Mouse (Mus musculus): ENCODE data around the gene Fgfr1op.

GRCm38 (mm10) chr17:8170331-8170730 is 5.0 kb downstream of the Fgfr1op start:
- TF ChIP-seq CTCF (IDR thresholded peaks at IDR 0.05; ENCODE audit: low read depth, low read length) (no peak), POLR2AphosphoS5 (IDR thresholded peaks at IDR 0.05; ENCODE audit: insufficient replicate concordance, low read depth, low read length) (no peak), GATA1 (IDR thresholded peaks at IDR 0.05; ENCODE audit: borderline replicate concordance, low read length) (no peak), TAL1 (conservative IDR thresholded peaks at IDR 0.05; ENCODE audit: low read depth, low read length) (no peak)

Measured in G1E (cell line).